Mouse (Mus musculus) C2C12 (cell line): ENCODE results near the gene Ppp6c.

ENCODE experiments used
- CEBPB ChIP-seq: IDR thresholded peaks from one replicate; pipeline ENCODE4 v1.6.1; 2011; ENCODE audit warnings: low read depth, mild to moderate bottlenecking, control low read depth, moderate library complexity
- CTCF ChIP-seq: IDR thresholded peaks from one replicate; pipeline ENCODE4 v1.5.1; 2011; ENCODE audit not compliant: control insufficient read depth, insufficient read depth, insufficient read length
- FOSL1 ChIP-seq: IDR thresholded peaks from one replicate; pipeline ENCODE4 v1.8.0; 2011; ENCODE audit warnings: mild to moderate bottlenecking, low read length; ENCODE audit not compliant: poor library complexity, insufficient read depth, severe bottlenecking
- MAX ChIP-seq: IDR thresholded peaks from one replicate; pipeline ENCODE4 v1.6.1; 2011; ENCODE audit warnings: mild to moderate bottlenecking, control low read depth
- MYOG ChIP-seq: IDR thresholded peaks from one replicate; pipeline ENCODE4 v1.6.1; 2011; ENCODE audit not compliant: control insufficient read depth, insufficient read length; ENCODE audit errors: extremely low read depth
- USF1 ChIP-seq: IDR thresholded peaks from one replicate; pipeline ENCODE4 v1.6.1; 2011; ENCODE audit warnings: low read depth, mild to moderate bottlenecking, control low read depth, moderate library complexity

- TF ChIP-seq CTCF (no peak), USF1 (no peak), MYOG (no peak), MAX (no peak), FOSL1 (no peak), CEBPB (no peak)
These were observed 22.9 kb downstream of the Ppp6c start for GRCm38 (mm10) chr2:39203359-39203758.
